Mouse (Mus musculus) spleen, adult 2 months (tissue): ENCODE measurements around the gene Apbb2.

ENCODE experiments used
- CTCF ChIP-seq: fragments of 200-500 bp; IDR thresholded peaks from 2 replicates; pipeline ENCODE4 v1.5.1; 2011; ENCODE audit warnings: mild to moderate bottlenecking, inconsistent platforms; ENCODE audit not compliant: insufficient read depth, insufficient read length, insufficient replicate concordance; ENCODE audit errors: extremely low read depth
- POLR2A ChIP-seq: fragments of 200-500 bp; IDR thresholded peaks from 2 replicates; pipeline ENCODE4 v1.6.1; 2011; ENCODE audit warnings: low read depth, low read length, inconsistent platforms

GRCm38 (mm10) chr5:66367641-66368040, 250.9 kb downstream of the Apbb2 start:
- no peak for TF ChIP-seq POLR2A
- no peak for TF ChIP-seq CTCF
